Mouse (Mus musculus): Measurements from ENCODE around the gene Fcgr1.

- TF ChIP-seq CTCF (IDR thresholded peaks at IDR 0.05; ENCODE audit: low read depth), result no peak
- TF ChIP-seq EP300 (optimal IDR thresholded peaks at IDR 0.05), result no peak
Measured at GRCm38 (mm10) chr3:96243921-96244572, 49.7 kb downstream of the Fcgr1 start.
